Mouse (Mus musculus) E14TG2a.4 (cell line): ENCODE data around the gene Il17rc.

Experiments used
- CTCF ChIP-seq: conservative IDR thresholded peaks from 2 replicates; pipeline ENCODE4 v1.5.1; 2014; ENCODE audit warnings: low read length
- NANOG ChIP-seq: IDR thresholded peaks from 2 replicates; pipeline ENCODE4 v1.6.1; 2014; ENCODE audit warnings: borderline replicate concordance, low read length, mixed read lengths
- POU5F1 ChIP-seq: IDR thresholded peaks from 2 replicates; pipeline ENCODE4 v1.6.1; 2014; ENCODE audit warnings: low read length, borderline replicate concordance

DNA sequence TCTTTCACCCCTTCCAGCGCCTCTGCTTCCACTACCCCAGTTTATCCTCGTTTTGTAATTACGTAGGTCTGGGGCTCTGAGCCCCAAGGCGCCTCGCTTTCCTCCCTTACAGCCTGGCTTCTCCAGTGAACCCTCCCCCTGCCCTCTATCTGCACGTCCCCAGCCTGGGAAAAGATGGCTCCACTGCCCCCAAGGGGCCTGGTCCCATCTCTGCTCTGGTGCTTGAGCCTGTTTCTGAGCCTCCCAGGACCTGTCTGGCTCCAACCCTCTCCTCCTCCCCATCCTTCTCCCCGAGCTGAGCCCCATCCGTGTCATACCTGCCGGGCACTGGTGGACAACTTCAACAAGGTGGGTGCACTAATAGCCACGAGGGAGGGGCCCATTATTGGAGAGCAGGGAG is 12.5 kb downstream of the Il17rc start:
- no peak for TF ChIP-seq CTCF
- no peak for TF ChIP-seq POU5F1
- no peak for TF ChIP-seq NANOG
